Mouse (Mus musculus) cortical plate, adult 2 months (tissue): ENCODE data around the gene Marveld1.

Source experiments
- CTCF ChIP-seq: fragments of 200-500 bp; IDR thresholded peaks from 2 replicates; pipeline ENCODE4 v1.5.1; 2011; ENCODE audit warnings: mild to moderate bottlenecking, control low read depth, low read length; ENCODE audit not compliant: insufficient read depth; ENCODE audit errors: extremely low read depth
- POLR2A ChIP-seq: fragments of 200-500 bp; IDR thresholded peaks from 2 replicates; pipeline ENCODE4 v1.6.1; 2011; ENCODE audit warnings: mild to moderate bottlenecking, low read length, control low read depth; ENCODE audit not compliant: insufficient read depth; ENCODE audit errors: extremely low read depth

- TF ChIP-seq POLR2A, result no peak
- no peak for TF ChIP-seq CTCF
Observed at GRCm38 (mm10) chr19:42163764-42164163, 16.6 kb downstream of the Marveld1 start, which contains the start of gene Zfyve27.
